Mouse (Mus musculus) heart, embryonic 16.5 days (tissue): ENCODE results near the gene Polr2f. TPM values are rescaled to one million over a fixed set of nuclear protein-coding genes. Genes with fewer than 3 reads are reported as not detected.

ENCODE experiments used
- ATAC-seq: fragments of 200-750 bp; cut with Nextera tagmentation; replicated peaks from 2 replicates; pipeline ENCODE4 v1.8.0; 2017; ENCODE audit warnings: moderate number of reproducible peaks; ENCODE audit not compliant: insufficient read depth, low FRiP score; ENCODE audit errors: extremely low read depth
- H3K27ac ChIP-seq: fragments of 300-500 bp; sonication (generic); 2 replicates; pipeline ENCODE4 v1.5.1; 2014; ENCODE audit warnings: mild to moderate bottlenecking, low read length, control low read depth, moderate library complexity
- H3K27me3 ChIP-seq: fragments of 300-500 bp; sonication (generic); 2 replicates; pipeline ENCODE4 v1.6.1; 2014; ENCODE audit warnings: low read length, mixed read lengths; ENCODE audit not compliant: control insufficient read depth, insufficient read depth
- H3K36me3 ChIP-seq: fragments of 300-500 bp; sonication (generic); 2 replicates; pipeline ENCODE4 v1.6.1; 2014; ENCODE audit not compliant: control insufficient read depth, insufficient read depth
- H3K4me1 ChIP-seq: fragments of 300-500 bp; sonication (generic); 2 replicates; pipeline ENCODE4 v1.6.1; 2014; ENCODE audit warnings: low read length, mixed read lengths; ENCODE audit not compliant: control insufficient read depth, insufficient read depth
- H3K4me2 ChIP-seq: fragments of 300-500 bp; sonication (generic); 2 replicates; pipeline ENCODE4 v1.6.1; 2014; ENCODE audit warnings: low read depth, mild to moderate bottlenecking, control low read depth, low read length
- H3K4me3 ChIP-seq: fragments of 300-500 bp; sonication (generic); 2 replicates; pipeline ENCODE4 v1.5.1; 2014; ENCODE audit warnings: mild to moderate bottlenecking, control low read depth, low read length
- H3K9ac ChIP-seq: fragments of 300-500 bp; sonication (generic); 2 replicates; pipeline ENCODE4 v1.6.1; 2014; ENCODE audit warnings: low read length, control low read depth
- H3K9me3 ChIP-seq: fragments of 300-500 bp; sonication (generic); replicated peaks from 2 replicates; pipeline ENCODE4 v1.6.1; 2016; ENCODE audit warnings: low read length; ENCODE audit not compliant: control insufficient read depth
- WGBS: fragments of 180-500 bp; shearing (Covaris S2); extraction: QIAGEN DNeasy Blood & Tissue Kit; methylation state at CpG from one replicate; pipeline ENCODE4 v1.1.7; 2014; 5-methylcytosine and 5-hydroxymethylcytosine counted together
- polyA plus RNA-seq: library from polyadenylated mRNA; unstranded; fragments of >200 nt; fragmentation: Nextera tagmentation; extraction: Ambion mirVana; gene quantifications from 2 replicates; pipeline ENCODE4 v1.2.1, GENCODE M21; 2015

Gene Polr2f
- polyA plus RNA-seq, 1 experiment from 2014 or later: 262 TPM

DNA sequence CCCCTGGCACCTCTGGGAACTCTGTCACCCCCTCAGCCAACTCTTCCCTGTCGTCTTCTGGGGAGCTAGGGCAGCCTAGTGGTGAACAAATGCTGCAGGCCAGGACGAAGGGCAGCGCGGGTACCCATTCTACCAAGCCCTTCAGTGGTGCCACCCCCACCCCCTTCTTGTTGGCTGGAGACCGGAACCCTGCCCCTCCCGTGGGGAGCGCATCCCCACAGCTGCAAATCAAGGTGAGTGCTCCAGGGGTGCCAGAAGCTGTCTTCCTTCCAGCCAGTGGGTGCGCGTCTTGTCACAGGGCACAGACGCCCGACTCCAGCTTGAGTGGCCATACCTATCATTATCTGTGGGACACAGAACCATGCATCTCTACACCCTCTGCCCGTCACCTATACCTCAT, 13.7 kb upstream of the Polr2f start:
- Histone ChIP-seq H3K27ac (no peak overlapping the region), H3K27me3 (no peaks in the 10 kb centered on the region), H3K4me2 (no peak overlapping the region), H3K9ac (no peak overlapping the region), H3K4me3 (no peak overlapping the region), H3K4me1 (peaks cover 41% of the 10 kb centered on the region), H3K36me3 (peaks cover 69% of the 10 kb centered on the region), H3K9me3 (peaks cover 5% of the 10 kb centered on the region)
- ATAC-seq: no peak
- 90% methylated on average over 12 of the region's 12 CpGs for WGBS

DNA sequence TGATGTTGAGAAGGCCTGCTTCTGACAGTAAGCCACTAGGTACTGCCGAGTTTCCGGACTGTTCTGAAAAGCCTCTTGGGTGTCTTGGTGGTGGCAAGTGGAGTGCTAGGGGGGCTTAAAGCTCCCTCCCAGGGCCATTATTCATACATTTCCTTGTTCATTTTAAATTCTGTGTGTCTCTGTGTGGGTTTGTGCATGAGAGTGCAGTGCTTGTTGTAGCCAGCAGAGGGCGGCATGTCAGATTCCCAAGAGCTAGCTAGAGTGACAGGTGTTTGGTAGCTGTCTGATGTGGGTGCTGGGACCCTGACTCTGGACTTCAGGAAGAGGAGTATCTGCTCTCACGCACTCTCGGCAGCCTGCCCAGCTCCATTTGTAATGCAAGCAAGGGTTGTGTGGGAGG, 12.6 kb upstream of the Polr2f start:
- Histone ChIP-seq H3K9ac (no peak overlapping the region), H3K4me2 (no peak overlapping the region), H3K4me3 (no peak overlapping the region), H3K9me3 (peaks cover 5% of the 10 kb centered on the region), H3K36me3 (peaks cover 72% of the 10 kb centered on the region), H3K27me3 (no peaks in the 10 kb centered on the region), H3K4me1 (peaks cover 34% of the 10 kb centered on the region), H3K27ac (no peak overlapping the region)
- ATAC-seq: no peak
- 94% methylated on average over 5 of the region's 5 CpGs for WGBS

DNA sequence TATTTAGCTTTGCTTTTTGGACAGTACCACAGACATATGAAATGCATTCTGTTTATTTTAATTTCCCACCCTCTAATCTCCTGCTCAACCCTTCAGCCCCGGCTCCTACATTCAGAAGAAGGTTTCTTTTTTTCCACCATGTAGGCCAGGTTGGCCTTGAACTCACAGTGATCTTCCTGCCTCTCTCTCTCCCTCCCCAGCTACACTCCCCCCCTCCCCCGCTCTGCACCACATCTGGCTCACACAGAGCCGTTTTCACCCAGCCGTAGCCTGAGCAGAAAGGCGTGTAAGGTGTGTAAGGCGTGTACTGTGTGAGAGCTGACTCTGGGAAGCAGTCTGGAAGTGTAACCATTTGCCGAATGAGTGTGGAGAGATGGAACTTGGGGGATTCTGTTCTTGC, 11.5 kb upstream of the Polr2f start:
- Histone ChIP-seq H3K27me3 (no peaks in the 10 kb centered on the region), H3K27ac (no peak overlapping the region), H3K4me2 (no peak overlapping the region), H3K9me3 (peaks cover 5% of the 10 kb centered on the region), H3K36me3 (peaks cover 78% of the 10 kb centered on the region), H3K9ac (no peak overlapping the region), H3K4me1 (peaks cover 25% of the 10 kb centered on the region), H3K4me3 (no peak overlapping the region)
- WGBS: 73% methylated on average over 7 of the region's 7 CpGs
- ATAC-seq: no peak

GRCm38 (mm10) chr15:79130782-79131181, 10.0 kb upstream of the Polr2f start:
- H3K4me3 ChIP-seq: no peak overlapping the region
- H3K27ac ChIP-seq: peak overlapping the region; percentile 68
- peaks cover 17% of the 10 kb centered on the region for H3K4me1 ChIP-seq
- H3K4me2 ChIP-seq: no peak overlapping the region
- H3K9ac ChIP-seq: peak overlapping the region; percentile 38; the same call in 1 of the 2 replicates
- H3K36me3 ChIP-seq: peaks cover 68% of the 10 kb centered on the region
- H3K9me3 ChIP-seq: peaks cover 5% of the 10 kb centered on the region
- ATAC-seq: no peak
- 60% methylated on average over 10 of the region's 10 CpGs for WGBS
- H3K27me3 ChIP-seq: no peaks in the 10 kb centered on the region

DNA sequence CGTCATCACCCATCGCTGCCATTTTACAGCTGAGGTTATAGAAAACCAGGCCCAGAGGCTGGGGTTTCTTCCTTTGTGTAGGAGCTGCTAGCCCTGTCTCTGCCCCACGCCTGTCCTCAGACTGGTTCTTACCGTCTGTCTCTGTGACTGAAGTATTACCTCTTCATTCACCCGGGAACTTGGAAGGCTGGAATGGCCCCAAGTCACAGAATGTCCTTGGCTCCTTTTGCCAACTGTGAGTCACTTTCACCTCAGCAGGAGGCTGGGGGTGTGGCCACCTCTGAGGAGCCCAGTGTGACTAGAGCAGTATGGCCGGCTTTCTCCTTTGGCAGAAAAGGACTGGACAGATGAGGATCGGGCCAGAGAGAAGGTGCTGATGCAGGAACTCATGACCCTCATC, 9.4 kb upstream of the Polr2f start:
- H3K4me2 ChIP-seq: no peak overlapping the region
- no peak for ATAC-seq
- H3K9ac ChIP-seq: peak overlapping the region; percentile 38; the same call in 1 of the 2 replicates
- H3K36me3 ChIP-seq: peaks cover 63% of the 10 kb centered on the region
- peaks cover 5% of the 10 kb centered on the region for H3K9me3 ChIP-seq
- H3K27me3 ChIP-seq: no peaks in the 10 kb centered on the region
- H3K27ac ChIP-seq: peak overlapping the region; percentile 68
- no peak overlapping the region for H3K4me3 ChIP-seq
- H3K4me1 ChIP-seq: peaks cover 17% of the 10 kb centered on the region
- WGBS: 48% methylated on average over 7 of the region's 7 CpGs

- no peak overlapping the region for H3K4me3 ChIP-seq
- WGBS: 74% methylated on average over 6 of the region's 6 CpGs
- peaks cover 17% of the 10 kb centered on the region for H3K4me1 ChIP-seq
- ATAC-seq: no peak
- peaks cover 46% of the 10 kb centered on the region for H3K36me3 ChIP-seq
- no peak overlapping the region for H3K9ac ChIP-seq
- H3K27me3 ChIP-seq: no peaks in the 10 kb centered on the region
- H3K4me2 ChIP-seq: no peak overlapping the region
- no peak overlapping the region for H3K27ac ChIP-seq
- H3K9me3 ChIP-seq: no peaks in the 10 kb centered on the region; the same call in 1 of the 2 replicates
Measured at GRCm38 (mm10) chr15:79133191-79133661, 7.6 kb upstream of the Polr2f start.

GRCm38 (mm10) chr15:79134496-79135270, 6.1 kb upstream of the Polr2f start:
- no peaks in the 10 kb centered on the region for H3K9me3 ChIP-seq
- H3K36me3 ChIP-seq: peaks cover 36% of the 10 kb centered on the region
- 85% methylated on average over 9 of the region's 9 CpGs for WGBS
- no peak overlapping the region; the same call in 1 of the 2 replicates for H3K27ac ChIP-seq
- no peaks in the 10 kb centered on the region for H3K27me3 ChIP-seq
- no peak overlapping the region for H3K4me2 ChIP-seq
- H3K9ac ChIP-seq: no peak overlapping the region
- no peak overlapping the region for H3K4me3 ChIP-seq
- peaks cover 17% of the 10 kb centered on the region for H3K4me1 ChIP-seq
- ATAC-seq: no peak

GRCm38 (mm10) chr15:79135332-79135731, 5.5 kb upstream of the Polr2f start:
- H3K9me3 ChIP-seq: no peaks in the 10 kb centered on the region
- WGBS: 83% methylated on average over 9 of the region's 9 CpGs
- H3K4me2 ChIP-seq: no peak overlapping the region
- no peaks in the 10 kb centered on the region for H3K27me3 ChIP-seq
- H3K9ac ChIP-seq: no peak overlapping the region
- no peak overlapping the region; the same call in 1 of the 2 replicates for H3K27ac ChIP-seq
- H3K36me3 ChIP-seq: peaks cover 30% of the 10 kb centered on the region
- peaks cover 15% of the 10 kb centered on the region for H3K4me1 ChIP-seq
- H3K4me3 ChIP-seq: no peak overlapping the region
- no peak for ATAC-seq

- Histone ChIP-seq H3K4me3 (no peak overlapping the region), H3K27me3 (no peaks in the 10 kb centered on the region), H3K4me2 (no peak overlapping the region), H3K36me3 (peaks cover 24% of the 10 kb centered on the region), H3K4me1 (peaks cover 9% of the 10 kb centered on the region), H3K9me3 (no peaks in the 10 kb centered on the region), H3K9ac (no peak overlapping the region), H3K27ac (no peak overlapping the region)
- no peak for ATAC-seq
- 69% methylated on average over 11 of the region's 11 CpGs for WGBS
Measured at GRCm38 (mm10) chr15:79135783-79136575, 4.8 kb upstream of the Polr2f start.
